Mouse (Mus musculus): Measurements from ENCODE around the gene Sik3. TPM values are rescaled to one million over a fixed set of nuclear protein-coding genes. Genes with fewer than 3 reads are reported as not detected.
"Not testable (repeated sequence)": the region's sequence is repeated elsewhere in the genome, so short reads cannot be mapped to it uniquely, and the experiment has no call there.

Sik3 gene
- total RNA-seq, 2 experiments from 2014 or later, result 37.4 to 38.3 TPM

GRCm38 (mm10) chr9:46150890-46151703 is 138.5 kb downstream of the Sik3 start:
- peak; percentile 28 for DNase-seq (ENCODE audit: low spot score)

GRCm38 (mm10) chr9:46151704-46152040 is 139.1 kb downstream of the Sik3 start:
- DNase-seq (ENCODE audit: low spot score), result no peak

- no peak for DNase-seq (ENCODE audit: low spot score)
Measured at GRCm38 (mm10) chr9:46152067-46153015, 139.7 kb downstream of the Sik3 start.

GRCm38 (mm10) chr9:46154469-46154868 is 141.8 kb downstream of the Sik3 start:
- no peak for DNase-seq (ENCODE audit: low spot score)

- no peak for DNase-seq (ENCODE audit: low spot score)
Measured at GRCm38 (mm10) chr9:46155026-46155425, 142.4 kb downstream of the Sik3 start.

- DNase-seq (ENCODE audit: low spot score), result not testable (repeated sequence)
Measured at GRCm38 (mm10) chr9:46155818-46156217, 143.2 kb downstream of the Sik3 start.

GRCm38 (mm10) chr9:46156711-46157110 is 144.1 kb downstream of the Sik3 start:
- no peak for DNase-seq (ENCODE audit: low spot score)

- DNase-seq (ENCODE audit: low spot score), result no peak
Measured at GRCm38 (mm10) chr9:46158273-46158813, 145.7 kb downstream of the Sik3 start.

GRCm38 (mm10) chr9:46163430-46163829 is 150.8 kb downstream of the Sik3 start:
- no peak for DNase-seq (ENCODE audit: low spot score)

GRCm38 (mm10) chr9:46168802-46169201 is 156.2 kb downstream of the Sik3 start:
- DNase-seq (ENCODE audit: low spot score), result no peak

GRCm38 (mm10) chr9:46172251-46172650 is 159.6 kb downstream of the Sik3 start:
- DNase-seq (ENCODE audit: low spot score), result no peak

GRCm38 (mm10) chr9:46172953-46173352 is 160.3 kb downstream of the Sik3 start:
- no peak for DNase-seq (ENCODE audit: low spot score)

GRCm38 (mm10) chr9:46173919-46174318 is 161.3 kb downstream of the Sik3 start:
- no peak for DNase-seq (ENCODE audit: low spot score)

GRCm38 (mm10) chr9:46174770-46175294 is 162.2 kb downstream of the Sik3 start:
- no peak for DNase-seq (ENCODE audit: low spot score)

- DNase-seq (ENCODE audit: low spot score), result peak; percentile 51
Measured at GRCm38 (mm10) chr9:46175300-46175699, 162.7 kb downstream of the Sik3 start.

- no peak for DNase-seq (ENCODE audit: low spot score)
Measured at GRCm38 (mm10) chr9:46175938-46176375, 163.3 kb downstream of the Sik3 start.

GRCm38 (mm10) chr9:46176613-46177012 is 164.0 kb downstream of the Sik3 start:
- DNase-seq (ENCODE audit: low spot score), result no peak

GRCm38 (mm10) chr9:46178595-46178994 is 166.0 kb downstream of the Sik3 start:
- no peak for DNase-seq (ENCODE audit: low spot score)

GRCm38 (mm10) chr9:46181297-46181696 is 168.7 kb downstream of the Sik3 start:
- no peak for DNase-seq (ENCODE audit: low spot score)

GRCm38 (mm10) chr9:46184542-46184941 is 171.9 kb downstream of the Sik3 start:
- DNase-seq (ENCODE audit: low spot score), result no peak

- peak; percentile 29 for DNase-seq (ENCODE audit: low spot score)
Measured at GRCm38 (mm10) chr9:46185191-46185590, 172.6 kb downstream of the Sik3 start.

GRCm38 (mm10) chr9:46186387-46186786 is 173.8 kb downstream of the Sik3 start:
- DNase-seq (ENCODE audit: low spot score), result no peak

Measured in gastrocnemius, adult 18-20 months (tissue).